Mouse (Mus musculus) hindbrain, embryonic 15.5 days (tissue): ENCODE measurements at regions not wholly inside any gene's neighbourhood (a gene's known extent, or its start where the extent isn't known, plus 50 kb on each side); places are given as distances from the start of the nearest gene placed in this dataset.

Source experiments
- ATAC-seq: fragments of 200-750 bp; cut with Nextera tagmentation; 2 replicates; pipeline ENCODE4 v1.8.0; 2017; ENCODE audit warnings: low read depth, moderate number of reproducible peaks, moderate TSS enrichment; ENCODE audit not compliant: low FRiP score
- H3K27ac ChIP-seq: fragments of 300-500 bp; sonication (generic); replicated peaks from 2 replicates; pipeline ENCODE4 v1.5.1; 2015; ENCODE audit warnings: mild to moderate bottlenecking, inconsistent platforms
- H3K27me3 ChIP-seq: fragments of 300-500 bp; sonication (generic); 2 replicates; pipeline ENCODE4 v1.6.1; 2015; ENCODE audit warnings: control low read depth, inconsistent platforms
- H3K36me3 ChIP-seq: fragments of 300-500 bp; sonication (generic); 2 replicates; pipeline ENCODE4 v1.6.1; 2015; ENCODE audit warnings: control low read depth, inconsistent platforms
- H3K4me1 ChIP-seq: fragments of 300-500 bp; sonication (generic); replicated peaks from 2 replicates; pipeline ENCODE4 v1.6.1; 2015; ENCODE audit warnings: control low read depth, inconsistent platforms
- H3K4me2 ChIP-seq: fragments of 300-500 bp; sonication (generic); 2 replicates; pipeline ENCODE4 v1.6.1; 2015; ENCODE audit warnings: moderate library complexity, mild to moderate bottlenecking, inconsistent platforms
- H3K4me3 ChIP-seq: fragments of 300-500 bp; sonication (generic); 2 replicates; pipeline ENCODE4 v1.5.1; 2015; ENCODE audit warnings: mild to moderate bottlenecking, inconsistent platforms
- H3K9ac ChIP-seq: fragments of 300-500 bp; sonication (generic); 2 replicates; pipeline ENCODE4 v1.6.1; 2015; ENCODE audit warnings: inconsistent platforms
- H3K9me3 ChIP-seq: fragments of 300-500 bp; sonication (generic); 2 replicates; pipeline ENCODE4 v1.6.1; 2016; ENCODE audit warnings: control low read depth, inconsistent platforms
- WGBS: fragments of 180-500 bp; shearing (Covaris S2); methylation state at CpG from one replicate; pipeline ENCODE4 v1.1.7; 2015; 5-methylcytosine and 5-hydroxymethylcytosine counted together

GRCm38 (mm10) chr1:190570563-190570962 is 341.0 kb downstream of the Rps6kc1 start:
- WGBS: 71% methylated on average over 10 of the region's 10 CpGs

GRCm38 (mm10) chr1:190566744-190567143 is 344.8 kb downstream of the Rps6kc1 start:
- no peak overlapping the region for H3K27ac ChIP-seq
- H3K9me3 ChIP-seq: no peaks in the 10 kb centered on the region
- ATAC-seq: no peak
- no peaks in the 10 kb centered on the region for H3K27me3 ChIP-seq
- no peak overlapping the region for H3K4me2 ChIP-seq
- no peak overlapping the region for H3K4me3 ChIP-seq
- 89% methylated on average over 7 of the region's 7 CpGs for WGBS
- H3K36me3 ChIP-seq: no peaks in the 10 kb centered on the region
- H3K4me1 ChIP-seq: no peaks in the 10 kb centered on the region
- no peak overlapping the region for H3K9ac ChIP-seq

More at GRCm38 (mm10) chr1:190570563-190570962, 341.0 kb downstream of the Rps6kc1 start:
- Histone ChIP-seq H3K9ac (no peak overlapping the region), H3K9me3 (no peaks in the 10 kb centered on the region), H3K36me3 (no peaks in the 10 kb centered on the region), H3K4me2 (no peak overlapping the region), H3K27me3 (no peaks in the 10 kb centered on the region), H3K4me3 (no peak overlapping the region), H3K27ac (no peak overlapping the region), H3K4me1 (no peaks in the 10 kb centered on the region)
- no peak for ATAC-seq

GRCm38 (mm10) chr1:190562865-190563457 is 348.6 kb downstream of the Rps6kc1 start:
- H3K4me3 ChIP-seq: no peak overlapping the region
- no peaks in the 10 kb centered on the region for H3K9me3 ChIP-seq
- WGBS: 47% methylated on average over 13 of the region's 13 CpGs
- H3K4me2 ChIP-seq: no peak overlapping the region
- H3K4me1 ChIP-seq: 0 out of 2 replicates have a peak, but pooled peaks cover 6% of the 10 kb centered on the region
- H3K9ac ChIP-seq: no peak overlapping the region
- H3K27me3 ChIP-seq: no peaks in the 10 kb centered on the region
- ATAC-seq: no peak; the same call in 1 of the 2 replicates
- no peak overlapping the region for H3K27ac ChIP-seq
- H3K36me3 ChIP-seq: no peaks in the 10 kb centered on the region

- no peaks in the 10 kb centered on the region for H3K27me3 ChIP-seq
- no peak for ATAC-seq
- H3K27ac ChIP-seq: 0 out of 2 replicates have a peak overlapping the region, but pooled peaks have one; percentile 16
- H3K4me3 ChIP-seq: no peak overlapping the region
- H3K36me3 ChIP-seq: no peaks in the 10 kb centered on the region
- no peaks in the 10 kb centered on the region for H3K9me3 ChIP-seq
- H3K4me1 ChIP-seq: 0 out of 2 replicates have a peak, but pooled peaks cover 6% of the 10 kb centered on the region
- H3K9ac ChIP-seq: no peak overlapping the region
- WGBS: 45% methylated on average over 9 of the region's 9 CpGs
- H3K4me2 ChIP-seq: no peak overlapping the region
Measured at GRCm38 (mm10) chr1:190560086-190560485, 351.5 kb downstream of the Rps6kc1 start.

- Histone ChIP-seq H3K27me3 (no peaks in the 10 kb centered on the region), H3K4me1 (no peaks in the 10 kb centered on the region), H3K9ac (no peak overlapping the region), H3K4me2 (no peak overlapping the region), H3K9me3 (no peaks in the 10 kb centered on the region), H3K27ac (no peak overlapping the region), H3K4me3 (no peak overlapping the region), H3K36me3 (no peaks in the 10 kb centered on the region)
- WGBS: 49% methylated on average over 2 of the region's 2 CpGs
- no peak for ATAC-seq
Measured at GRCm38 (mm10) chr1:190541892-190542291, 369.7 kb downstream of the Rps6kc1 start.

- Histone ChIP-seq H3K36me3 (no peaks in the 10 kb centered on the region), H3K27ac (no peak overlapping the region), H3K4me2 (no peak overlapping the region), H3K4me1 (peaks cover 6% of the 10 kb centered on the region; the same call in 1 of the 2 replicates), H3K4me3 (no peak overlapping the region), H3K27me3 (no peaks in the 10 kb centered on the region), H3K9ac (no peak overlapping the region), H3K9me3 (no peaks in the 10 kb centered on the region)
- no peak for ATAC-seq
- 26% methylated on average over 10 of the region's 10 CpGs for WGBS
Measured at GRCm38 (mm10) chr1:190532879-190533676, 362.6 kb upstream of the Prox1 start.

- ATAC-seq: no peak
- Histone ChIP-seq H3K27me3 (no peaks in the 10 kb centered on the region), H3K4me3 (no peak overlapping the region), H3K4me1 (peaks cover 6% of the 10 kb centered on the region), H3K9ac (no peak overlapping the region), H3K9me3 (no peaks in the 10 kb centered on the region), H3K4me2 (no peak overlapping the region), H3K36me3 (no peaks in the 10 kb centered on the region), H3K27ac (no peak overlapping the region)
- 92% methylated on average over 6 of the region's 6 CpGs for WGBS
Measured at GRCm38 (mm10) chr1:190531224-190531623, 360.7 kb upstream of the Prox1 start.

- no peak overlapping the region for H3K9ac ChIP-seq
- no peak overlapping the region for H3K27ac ChIP-seq
- H3K9me3 ChIP-seq: no peaks in the 10 kb centered on the region
- peaks cover 6% of the 10 kb centered on the region for H3K4me1 ChIP-seq
- no peaks in the 10 kb centered on the region for H3K27me3 ChIP-seq
- no peak overlapping the region for H3K4me3 ChIP-seq
- no peaks in the 10 kb centered on the region for H3K36me3 ChIP-seq
- no peak overlapping the region for H3K4me2 ChIP-seq
- 82% methylated on average over 3 of the region's 3 CpGs for WGBS
- ATAC-seq: no peak
Measured at GRCm38 (mm10) chr1:190530079-190530478, 359.6 kb upstream of the Prox1 start.

GRCm38 (mm10) chr1:190527545-190528137 is 357.1 kb upstream of the Prox1 start:
- Histone ChIP-seq H3K4me3 (no peak overlapping the region), H3K9ac (no peak overlapping the region), H3K27me3 (no peaks in the 10 kb centered on the region), H3K4me1 (peaks cover 1% of the 10 kb centered on the region), H3K4me2 (no peak overlapping the region), H3K36me3 (no peaks in the 10 kb centered on the region), H3K27ac (no peak overlapping the region), H3K9me3 (no peaks in the 10 kb centered on the region)
- ATAC-seq: no peak
- 64% methylated on average over 7 of the region's 7 CpGs for WGBS

GRCm38 (mm10) chr1:190526634-190527033 is 356.1 kb upstream of the Prox1 start:
- Histone ChIP-seq H3K9me3 (no peaks in the 10 kb centered on the region), H3K27me3 (no peaks in the 10 kb centered on the region), H3K9ac (no peak overlapping the region), H3K4me1 (no peaks in the 10 kb centered on the region; the same call in 1 of the 2 replicates), H3K27ac (no peak overlapping the region), H3K4me3 (no peak overlapping the region), H3K36me3 (no peaks in the 10 kb centered on the region), H3K4me2 (no peak overlapping the region)
- no peak for ATAC-seq
- whole genome bisulfite sequencing: 14% methylated on average over 7 of the region's 7 CpGs

GRCm38 (mm10) chr1:190526046-190526445 is 355.5 kb upstream of the Prox1 start:
- Histone ChIP-seq H3K9ac (no peak overlapping the region), H3K4me3 (no peak overlapping the region), H3K27me3 (no peaks in the 10 kb centered on the region), H3K9me3 (no peaks in the 10 kb centered on the region), H3K36me3 (no peaks in the 10 kb centered on the region), H3K27ac (no peak overlapping the region), H3K4me2 (no peak overlapping the region), H3K4me1 (no peaks in the 10 kb centered on the region; the same call in 1 of the 2 replicates)
- no peak for ATAC-seq
- WGBS: 60% methylated on average over 6 of the region's 6 CpGs

GRCm38 (mm10) chr1:190500106-190500505 is 329.6 kb upstream of the Prox1 start:
- 87% methylated on average over 8 of the region's 8 CpGs for WGBS
- Histone ChIP-seq H3K4me1 (no peaks in the 10 kb centered on the region), H3K4me3 (no peak overlapping the region)

More at GRCm38 (mm10) chr1:190500106-190500505, 329.6 kb upstream of the Prox1 start:
- Histone ChIP-seq H3K27me3 (no peaks in the 10 kb centered on the region), H3K27ac (no peak overlapping the region), H3K4me2 (no peak overlapping the region), H3K9ac (no peak overlapping the region), H3K9me3 (no peaks in the 10 kb centered on the region), H3K36me3 (no peaks in the 10 kb centered on the region)
- no peak for ATAC-seq
